Mouse (Mus musculus) forebrain, embryonic 15.5 days (tissue): ENCODE measurements at regions not wholly inside any gene's neighbourhood (a gene's known extent, or its start where the extent isn't known, plus 50 kb on each side); places are given as distances from the start of the nearest gene placed in this dataset.

Experiments
- ATAC-seq: fragments of 200-750 bp; cut with Nextera tagmentation; replicated peaks from 2 replicates; pipeline ENCODE4 v1.8.0; 2017; ENCODE audit warnings: mild to moderate bottlenecking, moderate TSS enrichment, moderate library complexity
- H3K27ac ChIP-seq: fragments of 300-500 bp; sonication (generic); replicated peaks from 2 replicates; pipeline ENCODE4 v1.5.1; 2015; ENCODE audit warnings: mild to moderate bottlenecking, inconsistent platforms
- H3K27me3 ChIP-seq: fragments of 300-500 bp; sonication (generic); 2 replicates; pipeline ENCODE4 v1.6.1; 2015; ENCODE audit warnings: inconsistent platforms
- H3K36me3 ChIP-seq: fragments of 300-500 bp; sonication (generic); 2 replicates; pipeline ENCODE4 v1.6.1; 2015; ENCODE audit warnings: mild to moderate bottlenecking, inconsistent platforms
- H3K4me1 ChIP-seq: fragments of 300-500 bp; sonication (generic); 2 replicates; pipeline ENCODE4 v1.6.1; 2015; ENCODE audit warnings: inconsistent platforms
- H3K4me2 ChIP-seq: fragments of 300-500 bp; sonication (generic); replicated peaks from 2 replicates; pipeline ENCODE4 v1.6.1; 2015; ENCODE audit warnings: mild to moderate bottlenecking, inconsistent platforms
- H3K4me3 ChIP-seq: fragments of 300-500 bp; sonication (generic); 2 replicates; pipeline ENCODE4 v1.5.1; 2015; ENCODE audit warnings: mild to moderate bottlenecking, inconsistent platforms
- H3K9ac ChIP-seq: fragments of 300-500 bp; sonication (generic); replicated peaks from 2 replicates; pipeline ENCODE4 v1.6.1; 2015; ENCODE audit warnings: mild to moderate bottlenecking, inconsistent platforms
- H3K9me3 ChIP-seq: fragments of 300-500 bp; sonication (generic); 2 replicates; pipeline ENCODE4 v1.6.1; 2016; ENCODE audit warnings: inconsistent platforms
- WGBS: fragments of 180-500 bp; shearing (Covaris S2); methylation state at CpG from one replicate; pipeline ENCODE4 v1.1.7; 2015; ENCODE audit warnings: mixed read lengths; 5-methylcytosine and 5-hydroxymethylcytosine counted together

DNA sequence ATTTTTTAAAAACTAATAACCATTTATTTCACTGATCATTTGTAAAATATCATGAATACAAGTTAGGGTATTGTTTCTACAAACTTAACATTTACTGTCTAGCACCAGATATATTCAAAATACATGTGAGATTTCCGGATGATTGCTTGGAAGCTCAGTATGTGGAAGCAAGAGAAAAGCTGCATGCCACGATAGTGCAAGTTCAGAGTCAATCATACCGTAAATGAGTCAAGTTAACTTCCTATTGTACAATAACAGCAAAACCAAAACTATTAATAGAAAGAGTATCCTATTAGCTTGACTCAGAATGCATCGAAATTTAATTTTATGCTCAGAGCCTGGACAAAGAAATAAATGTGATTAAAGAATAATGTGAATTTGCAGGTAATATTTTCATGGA is 1284.6 kb upstream of the Cited2 start:
- no peak overlapping the region for H3K4me2 ChIP-seq
- 86% methylated on average over 4 of the region's 4 CpGs for WGBS
- H3K27me3 ChIP-seq: no peaks in the 10 kb centered on the region
- no peaks in the 10 kb centered on the region for H3K9me3 ChIP-seq
- H3K9ac ChIP-seq: no peak overlapping the region
- H3K4me3 ChIP-seq: no peak overlapping the region
- H3K36me3 ChIP-seq: no peaks in the 10 kb centered on the region
- ATAC-seq: no peak
- H3K27ac ChIP-seq: no peak overlapping the region
- H3K4me1 ChIP-seq: peaks cover 14% of the 10 kb centered on the region

DNA sequence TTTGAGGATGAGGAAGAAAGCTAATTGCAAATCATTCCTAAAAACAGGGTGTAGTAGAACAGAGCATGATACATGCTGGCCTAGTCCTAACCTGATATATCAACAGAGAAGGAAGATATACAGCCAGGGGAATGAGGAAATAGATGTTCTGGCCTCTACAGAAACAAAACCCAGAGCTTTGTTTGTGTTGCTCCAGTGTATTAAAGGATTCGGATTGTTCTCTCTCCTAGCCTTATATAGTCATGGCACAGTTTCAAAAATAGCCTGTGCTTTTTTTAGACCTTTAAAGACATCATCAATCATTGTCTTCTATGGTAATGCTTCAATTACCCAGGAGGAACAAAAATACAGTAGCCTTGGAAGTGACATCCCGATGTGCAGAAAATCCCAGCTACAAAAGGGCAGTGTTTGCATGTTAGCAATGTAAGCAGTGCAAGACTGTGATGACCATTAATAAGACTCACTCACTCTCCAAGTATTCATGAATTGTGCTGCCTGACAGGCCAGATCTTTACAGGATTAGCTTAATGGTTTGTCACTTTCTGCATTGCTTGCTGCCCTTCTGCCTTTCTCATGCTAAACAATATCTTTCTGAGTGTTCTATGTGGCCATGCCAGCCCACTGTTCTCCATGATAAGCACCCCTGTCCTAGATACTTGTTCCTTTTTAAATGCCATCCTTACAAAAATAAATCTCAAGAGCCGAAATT is 1281.9 kb upstream of the Cited2 start:
- peak; percentile 82 for ATAC-seq

DNA sequence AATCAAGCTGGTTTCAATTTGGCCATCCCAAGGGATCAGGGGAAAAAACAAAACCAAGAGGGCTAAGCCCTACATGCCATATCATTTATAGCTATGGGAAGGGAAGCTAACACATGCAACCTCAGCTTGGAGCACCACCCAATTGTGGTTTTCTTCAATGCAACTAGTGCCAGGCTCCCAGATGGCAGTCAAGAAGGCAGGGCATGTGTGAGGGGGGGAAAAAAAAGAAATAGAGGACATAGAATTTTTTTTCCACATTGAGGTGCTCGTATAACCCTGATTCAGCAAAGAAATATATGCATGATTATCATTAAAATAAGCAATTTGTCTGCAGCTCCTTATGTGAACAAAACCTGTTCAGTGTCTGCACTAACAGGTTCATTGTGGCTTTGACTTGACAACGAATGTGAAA is 1281.4 kb upstream of the Cited2 start:
- Histone ChIP-seq H3K36me3 (no peaks in the 10 kb centered on the region), H3K4me1 (peaks cover 14% of the 10 kb centered on the region), H3K4me3 (no peak overlapping the region), H3K9me3 (no peaks in the 10 kb centered on the region), H3K9ac (no peak overlapping the region), H3K27me3 (no peaks in the 10 kb centered on the region), H3K4me2 (no peak overlapping the region), H3K27ac (peak overlapping the region; percentile 81)
- peak; percentile 92 for ATAC-seq
- 6% methylated on average over 2 of the region's 2 CpGs for WGBS

More for the DNA sequence above, 1281.9 kb upstream of the Cited2 start:
- Histone ChIP-seq H3K4me2 (no peak overlapping the region), H3K9me3 (no peaks in the 10 kb centered on the region), H3K27me3 (no peaks in the 10 kb centered on the region), H3K27ac (peak overlapping the region; percentile 81), H3K4me3 (no peak overlapping the region), H3K36me3 (no peaks in the 10 kb centered on the region), H3K9ac (no peak overlapping the region), H3K4me1 (peaks cover 14% of the 10 kb centered on the region)
- WGBS: 13% methylated on average over 3 of the region's 3 CpGs

DNA sequence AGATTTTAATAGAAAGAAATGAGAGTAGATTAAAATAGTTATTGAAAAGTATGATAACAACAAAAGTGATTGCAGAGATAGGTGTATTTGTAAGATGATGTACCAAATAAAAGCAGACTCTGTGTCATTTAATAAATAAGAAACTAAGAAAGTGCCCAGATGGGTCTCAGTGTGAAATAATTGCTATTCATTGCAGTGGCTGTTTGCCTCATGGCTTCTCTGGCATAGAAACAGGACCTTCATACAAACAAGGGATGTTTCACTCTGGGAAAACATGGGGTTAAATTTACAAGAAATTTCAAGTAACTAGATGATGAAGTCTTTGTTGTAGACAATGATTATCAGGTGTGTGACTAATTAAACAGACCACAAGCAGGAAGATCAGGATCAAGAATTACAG is 1279.1 kb upstream of the Cited2 start:
- no peaks in the 10 kb centered on the region for H3K27me3 ChIP-seq
- no peak overlapping the region for H3K4me3 ChIP-seq
- H3K4me2 ChIP-seq: no peak overlapping the region
- H3K9me3 ChIP-seq: no peaks in the 10 kb centered on the region
- peaks cover 14% of the 10 kb centered on the region for H3K4me1 ChIP-seq
- H3K9ac ChIP-seq: no peak overlapping the region
- no peaks in the 10 kb centered on the region for H3K36me3 ChIP-seq
- ATAC-seq: no peak
- no peak overlapping the region for H3K27ac ChIP-seq

DNA sequence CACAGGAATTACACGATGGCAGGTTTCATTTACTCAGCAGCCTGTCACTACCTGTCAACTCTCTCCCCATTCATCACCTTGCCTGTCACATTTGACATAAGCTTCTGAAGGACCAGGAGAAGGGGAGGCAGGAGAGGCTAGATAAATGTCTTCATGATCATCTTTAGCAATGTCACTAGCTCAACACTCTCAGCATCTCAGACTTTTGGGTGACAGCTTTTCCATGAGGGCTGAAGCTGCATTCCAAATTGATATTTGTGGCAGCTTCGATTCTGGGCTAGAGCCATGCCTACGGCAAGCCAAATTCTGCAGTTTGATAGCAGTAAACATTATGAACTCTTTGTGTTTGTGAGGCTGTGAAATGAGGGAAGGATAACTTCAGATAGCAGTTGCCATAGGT is 1255.1 kb upstream of the Cited2 start:
- no peaks in the 10 kb centered on the region for H3K36me3 ChIP-seq
- no peak overlapping the region for H3K4me3 ChIP-seq
- ATAC-seq: no peak
- no peak overlapping the region for H3K27ac ChIP-seq
- H3K27me3 ChIP-seq: no peaks in the 10 kb centered on the region
- H3K9me3 ChIP-seq: no peaks in the 10 kb centered on the region
- H3K4me1 ChIP-seq: no peaks in the 10 kb centered on the region
- H3K4me2 ChIP-seq: no peak overlapping the region
- H3K9ac ChIP-seq: no peak overlapping the region
- 43% methylated on average over 3 of the region's 3 CpGs for WGBS

DNA sequence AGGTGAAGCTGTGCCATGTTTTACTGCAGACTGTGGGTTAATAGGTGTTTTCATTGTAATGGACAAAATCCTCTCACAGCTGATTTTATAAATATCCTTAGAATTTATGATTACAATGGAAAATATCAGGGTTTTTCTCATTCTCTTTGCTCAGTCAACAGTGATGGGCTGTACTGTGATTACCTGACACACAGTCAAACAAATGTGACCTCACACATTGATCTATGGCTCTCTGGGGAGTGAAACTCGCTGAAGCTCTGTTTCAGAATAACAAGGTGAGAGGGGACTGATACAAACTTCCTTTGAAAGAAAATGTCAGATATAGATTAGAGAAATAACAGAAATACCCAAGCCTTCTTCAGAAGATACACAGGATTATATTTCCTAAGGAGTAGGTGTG is 1253.3 kb upstream of the Cited2 start:
- no peak for ATAC-seq
- Histone ChIP-seq H3K4me1 (no peaks in the 10 kb centered on the region), H3K4me3 (no peak overlapping the region), H3K36me3 (no peaks in the 10 kb centered on the region), H3K27me3 (no peaks in the 10 kb centered on the region), H3K9ac (no peak overlapping the region), H3K9me3 (no peaks in the 10 kb centered on the region), H3K4me2 (no peak overlapping the region), H3K27ac (no peak overlapping the region)
- 44% methylated on average over 1 of the region's 1 CpGs for WGBS

DNA sequence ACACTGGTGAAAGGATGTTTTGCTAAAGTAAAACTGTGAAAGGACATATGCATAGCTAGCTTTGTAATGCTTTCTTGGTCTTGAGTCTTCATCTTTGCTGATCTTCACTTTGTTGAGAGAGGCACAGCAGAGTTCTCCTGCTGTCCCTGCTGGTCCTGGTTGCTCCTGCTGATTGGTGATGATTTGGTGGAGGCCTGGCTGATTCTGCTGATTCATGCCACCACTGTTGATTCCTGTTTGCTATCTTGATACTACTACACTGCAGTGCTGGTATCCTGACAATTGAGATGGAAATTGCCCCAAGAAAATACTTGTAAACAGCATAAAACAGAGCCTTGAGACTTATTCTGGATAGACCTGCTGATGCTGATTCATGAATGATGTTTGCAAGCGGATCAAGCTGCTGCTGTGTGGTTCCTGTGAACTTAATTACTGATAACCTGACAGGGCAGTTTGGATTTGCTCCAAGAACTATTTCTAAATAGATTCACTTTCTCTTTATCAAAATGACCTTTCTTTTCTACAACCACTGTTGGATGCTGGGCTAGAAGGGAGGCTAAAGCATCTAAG is 1249.0 kb upstream of the Cited2 start:
- no peaks in the 10 kb centered on the region for H3K36me3 ChIP-seq
- 62% methylated on average over 1 of the region's 1 CpGs for WGBS
- H3K9ac ChIP-seq: no peak overlapping the region
- no peaks in the 10 kb centered on the region for H3K4me1 ChIP-seq
- no peak overlapping the region for H3K27ac ChIP-seq
- no peak overlapping the region for H3K4me2 ChIP-seq
- ATAC-seq: no peak
- H3K4me3 ChIP-seq: no peak overlapping the region
- no peaks in the 10 kb centered on the region for H3K27me3 ChIP-seq
- H3K9me3 ChIP-seq: no peaks in the 10 kb centered on the region

DNA sequence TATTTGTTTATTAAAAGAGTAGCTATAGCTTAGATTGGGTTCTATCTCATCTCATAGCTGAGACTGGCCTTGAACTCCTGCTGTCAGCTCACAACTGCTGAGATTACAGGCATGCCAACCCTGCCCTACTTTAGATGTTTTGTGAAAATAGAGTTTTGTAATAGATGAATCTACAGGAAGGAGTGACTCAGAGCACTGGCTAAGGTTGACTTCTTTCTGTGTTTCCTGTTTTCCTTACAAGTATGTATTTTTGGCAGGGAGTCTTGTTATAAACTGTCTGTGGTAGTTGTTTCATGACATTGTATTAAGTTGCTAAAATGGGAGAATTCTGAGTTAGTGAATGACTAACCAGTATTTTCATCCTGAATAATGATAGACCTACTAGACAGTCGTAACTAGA is 1224.4 kb upstream of the Cited2 start:
- H3K9me3 ChIP-seq: no peaks in the 10 kb centered on the region
- no peaks in the 10 kb centered on the region for H3K36me3 ChIP-seq
- H3K27me3 ChIP-seq: no peaks in the 10 kb centered on the region
- H3K4me3 ChIP-seq: no peak overlapping the region
- H3K4me2 ChIP-seq: no peak overlapping the region
- no peak overlapping the region for H3K27ac ChIP-seq
- WGBS: 92% methylated on average over 1 of the region's 1 CpGs
- ATAC-seq: no peak
- no peak overlapping the region for H3K9ac ChIP-seq
- no peaks in the 10 kb centered on the region for H3K4me1 ChIP-seq

DNA sequence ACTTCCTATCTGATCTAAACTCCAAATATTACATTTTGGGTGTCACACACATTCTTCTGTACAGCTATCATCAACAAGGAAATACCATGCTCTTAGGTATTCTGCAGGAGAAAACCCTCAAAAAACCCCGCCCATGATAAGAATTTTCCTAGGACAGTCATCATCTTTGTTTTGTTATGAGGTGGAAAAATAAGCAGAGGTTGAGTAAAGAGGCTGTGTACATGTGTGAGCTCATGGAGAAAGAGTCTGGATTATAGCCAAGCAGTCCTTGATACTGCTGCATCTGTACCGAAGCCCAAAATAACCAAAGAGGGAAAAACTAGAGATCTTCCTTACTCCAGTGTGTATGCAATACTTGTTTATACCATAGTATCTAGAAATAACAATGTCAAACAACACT is 1215.3 kb upstream of the Cited2 start:
- no peak overlapping the region for H3K9ac ChIP-seq
- H3K27me3 ChIP-seq: no peaks in the 10 kb centered on the region
- no peak overlapping the region for H3K27ac ChIP-seq
- 91% methylated on average over 2 of the region's 2 CpGs for WGBS
- no peak overlapping the region for H3K4me3 ChIP-seq
- no peaks in the 10 kb centered on the region for H3K36me3 ChIP-seq
- H3K4me1 ChIP-seq: no peaks in the 10 kb centered on the region
- H3K4me2 ChIP-seq: no peak overlapping the region
- no peak for ATAC-seq
- H3K9me3 ChIP-seq: no peaks in the 10 kb centered on the region

DNA sequence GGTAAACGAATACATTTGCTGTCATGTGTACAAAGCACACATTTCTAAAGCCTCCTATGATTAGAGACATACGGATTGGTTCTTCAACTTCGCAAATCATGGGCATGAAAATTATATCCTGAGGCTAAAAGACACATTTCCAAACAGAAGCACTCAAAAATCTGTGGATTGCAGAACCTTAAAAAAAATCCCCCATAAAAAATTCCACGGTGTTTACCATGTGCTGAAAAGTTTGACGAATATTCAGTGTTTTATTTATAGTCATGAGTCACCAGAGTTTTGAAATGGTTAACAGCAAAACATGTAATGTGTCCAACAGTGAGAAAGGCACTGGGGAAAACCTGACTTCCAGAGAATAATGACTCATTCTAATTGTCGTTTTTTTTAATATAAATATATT is 1214.9 kb upstream of the Cited2 start:
- ATAC-seq: no peak
- H3K27ac ChIP-seq: no peak overlapping the region
- WGBS: 79% methylated on average over 6 of the region's 6 CpGs
- no peak overlapping the region for H3K4me3 ChIP-seq
- H3K36me3 ChIP-seq: no peaks in the 10 kb centered on the region
- H3K4me2 ChIP-seq: no peak overlapping the region
- no peaks in the 10 kb centered on the region for H3K27me3 ChIP-seq
- no peak overlapping the region for H3K9ac ChIP-seq
- H3K4me1 ChIP-seq: no peaks in the 10 kb centered on the region
- H3K9me3 ChIP-seq: no peaks in the 10 kb centered on the region

DNA sequence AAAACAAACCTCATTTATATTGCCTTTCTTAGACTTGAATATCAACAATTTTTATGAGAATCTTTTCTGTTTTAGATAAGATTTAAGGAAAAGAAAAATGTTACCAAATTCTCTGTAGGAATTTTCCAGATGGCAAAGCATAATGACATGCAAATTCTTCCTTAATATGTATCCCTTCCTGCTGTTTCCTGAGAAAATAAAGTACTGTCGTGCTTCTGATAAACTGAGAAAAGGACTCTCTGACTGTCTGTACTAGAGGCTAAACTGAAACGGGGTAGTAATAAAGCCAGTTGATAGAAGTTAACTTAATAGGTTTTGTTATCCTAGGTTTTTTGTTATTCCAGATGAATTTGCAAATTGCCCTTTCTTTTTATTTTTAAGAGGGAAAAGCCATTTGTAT is 1208.4 kb upstream of the Cited2 start:
- Histone ChIP-seq H3K27ac (no peak overlapping the region), H3K4me2 (no peak overlapping the region), H3K9ac (no peak overlapping the region), H3K9me3 (no peaks in the 10 kb centered on the region), H3K36me3 (no peaks in the 10 kb centered on the region), H3K4me3 (no peak overlapping the region), H3K27me3 (no peaks in the 10 kb centered on the region), H3K4me1 (no peaks in the 10 kb centered on the region)
- 0 out of 2 replicates have a peak, but pooled peaks have one; percentile 46 for ATAC-seq
- 46% methylated on average over 2 of the region's 2 CpGs for WGBS

DNA sequence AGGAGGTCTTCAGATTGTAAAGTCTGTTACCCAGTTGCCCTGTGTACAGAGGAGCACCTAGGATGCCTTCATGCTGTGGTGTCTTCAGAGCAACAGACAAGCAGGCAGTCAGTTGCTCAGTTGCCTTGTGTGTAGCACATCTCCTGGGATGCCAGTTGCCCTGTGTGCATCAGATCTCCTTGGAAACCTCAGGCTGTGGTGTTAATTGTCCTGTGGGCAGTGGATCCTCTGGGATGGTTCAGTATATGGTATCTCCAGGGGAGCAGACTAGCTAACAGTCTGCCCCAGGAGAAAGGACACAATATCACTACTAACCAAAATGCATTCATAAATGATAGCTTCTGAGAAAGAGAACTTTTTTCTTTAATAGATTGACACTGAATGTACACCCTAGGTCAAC is 1201.1 kb upstream of the Cited2 start:
- Histone ChIP-seq H3K4me2 (no peak overlapping the region), H3K4me3 (no peak overlapping the region), H3K36me3 (no peaks in the 10 kb centered on the region), H3K4me1 (no peaks in the 10 kb centered on the region), H3K9ac (no peak overlapping the region), H3K27ac (no peak overlapping the region), H3K9me3 (no peaks in the 10 kb centered on the region), H3K27me3 (no peaks in the 10 kb centered on the region)
- no peak for ATAC-seq

DNA sequence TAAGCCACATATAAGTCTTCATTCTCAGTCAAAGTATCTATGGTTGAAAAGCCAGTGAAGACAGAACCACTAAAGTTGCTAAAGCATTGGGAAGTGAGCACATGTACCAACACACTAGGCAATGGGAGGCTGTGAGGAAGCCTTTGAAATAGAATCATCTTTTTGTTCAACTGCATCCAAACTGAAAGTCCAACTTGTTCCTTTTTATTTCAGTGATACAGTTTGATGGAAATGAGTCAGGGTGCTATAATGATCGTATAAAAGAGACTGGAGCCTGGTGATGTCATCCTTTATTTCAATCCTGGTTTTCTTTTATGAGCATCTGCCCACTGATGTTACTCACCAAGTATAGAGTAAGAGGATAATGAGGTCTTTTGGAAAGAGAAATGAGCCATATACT is 1198.9 kb upstream of the Cited2 start:
- 46% methylated on average over 1 of the region's 1 CpGs for WGBS
- no peak overlapping the region for H3K27ac ChIP-seq
- no peak for ATAC-seq
- H3K36me3 ChIP-seq: no peaks in the 10 kb centered on the region
- H3K4me1 ChIP-seq: no peaks in the 10 kb centered on the region
- no peak overlapping the region for H3K4me2 ChIP-seq
- no peak overlapping the region for H3K4me3 ChIP-seq
- no peaks in the 10 kb centered on the region for H3K27me3 ChIP-seq
- no peaks in the 10 kb centered on the region for H3K9me3 ChIP-seq
- no peak overlapping the region for H3K9ac ChIP-seq
